In genomic region chr5:37815909-37816308, GRCm38 (mm10) we compare ENCODE assay signal across 37 mouse cellular contexts. TPM values are rescaled to one million over a fixed set of nuclear protein-coding genes. Genes with fewer than 3 reads are reported as not detected.
"Had no signal": no experiment of that assay in that cellular context is flagged by ENCODE, and none has a peak within 500 bp of the region (broad histone marks: within the 10 kb centered on the region; RNA-seq: fewer than 3 reads in every experiment).

No protein-coding gene starts in this region.

- H3K4me1 ChIP-seq: intestine, embryonic 15.5 days had no signal

- H3K27ac ChIP-seq: heart, embryonic 10.5 days; heart, embryonic 13.5 days; heart, embryonic 15.5 days; hindbrain, embryonic 10.5 days; hindbrain, embryonic 12.5 days; hindbrain, embryonic 13.5 days; hindbrain, embryonic 14.5 days; hindbrain, embryonic 15.5 days; hindbrain, postnatal 0 days; intestine, embryonic 15.5 days; kidney, embryonic 15.5 days; kidney, postnatal 0 days; layer of hippocampus, adult 2 months; left cerebral cortex, adult 2 months had no signal

- DNase-seq: heart, postnatal 10 days; heart, postnatal 14 days; heart, postnatal 36 days; heart, postnatal 4 days; kidney, adult 11 months; kidney, adult 18-20 months; kidney, adult 2 months; kidney, adult 8-10 months; kidney, adult 9 months; kidney, postnatal 10 days; kidney, postnatal 14 days; kidney, postnatal 25 days; kidney, postnatal 36 days; kidney, postnatal 4 days; layer of hippocampus, adult 9-11 months; layer of hippocampus, postnatal 36 days had no signal

- H3K36me3 ChIP-seq: heart, embryonic 10.5 days; heart, embryonic 12.5 days; heart, embryonic 13.5 days; heart, embryonic 15.5 days; hindbrain, embryonic 12.5 days; hindbrain, embryonic 13.5 days; hindbrain, embryonic 15.5 days; intestine, embryonic 15.5 days; kidney, embryonic 15.5 days had no signal

- ATAC-seq: hindbrain, embryonic 16.5 days; hindbrain, postnatal 0 days; inflammation-experienced regulatory T-cells, adult 6 months; intestine, embryonic 15.5 days; intestine, embryonic 16.5 days; intestine, postnatal 0 days had no signal

- H3K4me3 ChIP-seq: heart, embryonic 10.5 days; heart, embryonic 12.5 days; heart, embryonic 13.5 days; heart, embryonic 15.5 days; hindbrain, embryonic 10.5 days; hindbrain, embryonic 12.5 days; hindbrain, embryonic 13.5 days; hindbrain, embryonic 15.5 days; intestine, embryonic 15.5 days; kidney, embryonic 15.5 days; layer of hippocampus, adult 2 months; left cerebral cortex, adult 2 months had no signal

- H3K4me2 ChIP-seq: heart, embryonic 11.5 days; heart, embryonic 12.5 days; heart, embryonic 13.5 days; heart, embryonic 15.5 days; hindbrain, embryonic 12.5 days; hindbrain, embryonic 13.5 days; hindbrain, embryonic 14.5 days; hindbrain, embryonic 15.5 days; intestine, embryonic 15.5 days; kidney, embryonic 15.5 days had no signal

- H3K9ac ChIP-seq: heart, embryonic 12.5 days; heart, embryonic 13.5 days; heart, embryonic 15.5 days; hindbrain, embryonic 12.5 days; hindbrain, embryonic 13.5 days; hindbrain, embryonic 14.5 days; hindbrain, embryonic 15.5 days; intestine, embryonic 15.5 days; kidney, embryonic 15.5 days had no signal

- H3K9me3 ChIP-seq: heart, embryonic 10.5 days; heart, embryonic 13.5 days; heart, embryonic 15.5 days; hindbrain, embryonic 10.5 days; hindbrain, embryonic 12.5 days; hindbrain, embryonic 13.5 days; hindbrain, embryonic 15.5 days; intestine, embryonic 15.5 days; kidney, embryonic 15.5 days had no signal

RNA-seq across cellular contexts. Expression of gene Msx1, which starts 8.5 kb away (rescaled TPM):
- total RNA-seq: hematopoietic stem cell, adult 5-6 weeks had no signal
- polyA plus RNA-seq: inflammation-experienced regulatory T-cells, adult 6 months had no signal
